Mouse (Mus musculus): ENCODE data around the gene Zfp212. TPM values are rescaled to one million over a fixed set of nuclear protein-coding genes. Genes with fewer than 3 reads are reported as not detected.
"Not testable (repeated sequence)": the region's sequence is repeated elsewhere in the genome, so short reads cannot be mapped to it uniquely, and the experiment has no call there.

The Zfp212 gene
- polyA plus RNA-seq, 1 experiment, result not detected

- peaks cover 3% of the 10 kb centered on the region; the same call in 1 of the 2 replicates for H3K4me1 ChIP-seq (ENCODE audit: control insufficient read depth, insufficient read depth, low read length)
- WGBS, result 88% methylated on average over 3 of the region's 3 CpGs
- no peak overlapping the region for H3K27ac ChIP-seq (ENCODE audit: insufficient read depth, low read depth, low read length)
- no peak overlapping the region for H3K4me3 ChIP-seq (ENCODE audit: insufficient read depth, low read depth, low read length)
- TF ChIP-seq POLR2A (IDR thresholded peaks at IDR 0.05; ENCODE audit: insufficient read depth, low read depth, low read length), result no peak
- TF ChIP-seq CTCF (IDR thresholded peaks at IDR 0.05; ENCODE audit: insufficient read depth, low read depth, low read length), result no peak
Measured at GRCm38 (mm10) chr6:47954425-47954824, 34.1 kb downstream of the Zfp212 start.

GRCm38 (mm10) chr6:47957816-47958215 lies 37.5 kb downstream of the Zfp212 start:
- TF ChIP-seq CTCF (IDR thresholded peaks at IDR 0.05; ENCODE audit: insufficient read depth, low read depth, low read length) (no peak), POLR2A (IDR thresholded peaks at IDR 0.05; ENCODE audit: insufficient read depth, low read depth, low read length) (no peak)
- Histone ChIP-seq H3K4me3 (ENCODE audit: insufficient read depth, low read depth, low read length) (no peak overlapping the region), H3K27ac (ENCODE audit: insufficient read depth, low read depth, low read length) (no peak overlapping the region), H3K4me1 (ENCODE audit: control insufficient read depth, insufficient read depth, low read length) (peaks cover 3% of the 10 kb centered on the region; the same call in 1 of the 2 replicates)

- H3K4me3 ChIP-seq (ENCODE audit: insufficient read depth, low read depth, low read length), result no peak overlapping the region
- peaks cover 2% of the 10 kb centered on the region for H3K4me1 ChIP-seq (ENCODE audit: control insufficient read depth, insufficient read depth, low read length)
- 91% methylated on average over 6 of the region's 6 CpGs for WGBS
- TF ChIP-seq CTCF (IDR thresholded peaks at IDR 0.05; ENCODE audit: insufficient read depth, low read depth, low read length) (no peak), POLR2A (IDR thresholded peaks at IDR 0.05; ENCODE audit: insufficient read depth, low read depth, low read length) (no peak)
- H3K27ac ChIP-seq (ENCODE audit: insufficient read depth, low read depth, low read length), result no peak overlapping the region
Measured at GRCm38 (mm10) chr6:47960685-47961421, 40.6 kb downstream of the Zfp212 start.

- no peaks in the 10 kb centered on the region; the same call in 1 of the 2 replicates for H3K4me1 ChIP-seq (ENCODE audit: control insufficient read depth, insufficient read depth, low read length)
- no peak overlapping the region for H3K27ac ChIP-seq (ENCODE audit: insufficient read depth, low read depth, low read length)
- WGBS, result 69% methylated on average over 7 of the region's 7 CpGs
- H3K4me3 ChIP-seq (ENCODE audit: insufficient read depth, low read depth, low read length), result no peak overlapping the region
- TF ChIP-seq CTCF (IDR thresholded peaks at IDR 0.05; ENCODE audit: insufficient read depth, low read depth, low read length) (no peak), POLR2A (IDR thresholded peaks at IDR 0.05; ENCODE audit: insufficient read depth, low read depth, low read length) (no peak)
Measured at GRCm38 (mm10) chr6:47963051-47963450, 42.8 kb downstream of the Zfp212 start.

- H3K27ac ChIP-seq (ENCODE audit: insufficient read depth, low read depth, low read length); H3K4me1 ChIP-seq (ENCODE audit: control insufficient read depth, insufficient read depth, low read length); H3K4me3 ChIP-seq (ENCODE audit: insufficient read depth, low read depth, low read length): not testable (repeated sequence)
- 81% methylated on average over 1 of the region's 1 CpGs for WGBS
Measured at GRCm38 (mm10) chr6:47968166-47968565, 47.9 kb downstream of the Zfp212 start.

GRCm38 (mm10) chr6:47974599-47974998 lies 54.3 kb downstream of the Zfp212 start:
- TF ChIP-seq POLR2A (IDR thresholded peaks at IDR 0.05; ENCODE audit: insufficient read depth, low read depth, low read length) (no peak), CTCF (IDR thresholded peaks at IDR 0.05; ENCODE audit: insufficient read depth, low read depth, low read length) (no peak)
- Histone ChIP-seq H3K27ac (ENCODE audit: insufficient read depth, low read depth, low read length) (no peak overlapping the region), H3K4me3 (ENCODE audit: insufficient read depth, low read depth, low read length) (no peak overlapping the region), H3K4me1 (ENCODE audit: control insufficient read depth, insufficient read depth, low read length) (no peaks in the 10 kb centered on the region)
- 89% methylated on average over 1 of the region's 1 CpGs for WGBS

- H3K4me1 ChIP-seq (ENCODE audit: control insufficient read depth, insufficient read depth, low read length), result no peaks in the 10 kb centered on the region
- 13% methylated on average over 6 of the region's 6 CpGs for WGBS
- no peak overlapping the region for H3K4me3 ChIP-seq (ENCODE audit: insufficient read depth, low read depth, low read length)
- H3K27ac ChIP-seq (ENCODE audit: insufficient read depth, low read depth, low read length), result no peak overlapping the region
- TF ChIP-seq POLR2A (IDR thresholded peaks at IDR 0.05; ENCODE audit: insufficient read depth, low read depth, low read length) (no peak), CTCF (IDR thresholded peaks at IDR 0.05; ENCODE audit: insufficient read depth, low read depth, low read length) (no peak)
Measured at GRCm38 (mm10) chr6:47978897-47979368, 58.7 kb downstream of the Zfp212 start.

Other genes with a start within 250 kb of the Zfp212 start
- not detected in 2 replicates for gene Pdia4, start 107.0 kb upstream of the Zfp212 start, polyA plus RNA-seq (2012; ENCODE audit: insufficient read depth, insufficient read length, low replicate concordance, missing spikeins)
- gene Zfp786, start 89.6 kb upstream of the Zfp212 start, polyA plus RNA-seq (2012; ENCODE audit: insufficient read depth, insufficient read length, low replicate concordance, missing spikeins), result not detected in 2 replicates
- not detected in 2 replicates for gene Zfp398, start 84.8 kb upstream of the Zfp212 start, polyA plus RNA-seq (2012; ENCODE audit: insufficient read depth, insufficient read length, low replicate concordance, missing spikeins)
- gene Zfp282, start 43.3 kb upstream of the Zfp212 start, polyA plus RNA-seq (2012; ENCODE audit: insufficient read depth, insufficient read length, low replicate concordance, missing spikeins), result not detected in 2 replicates
- gene Zfp956, start 32.9 kb downstream of the Zfp212 start, polyA plus RNA-seq (2012; ENCODE audit: insufficient read depth, insufficient read length, low replicate concordance, missing spikeins), result not detected in 2 replicates
- gene Zfp777, start 128.4 kb downstream of the Zfp212 start, polyA plus RNA-seq (2012; ENCODE audit: insufficient read depth, insufficient read length, low replicate concordance, missing spikeins), result not detected in 2 replicates
- not detected in 2 replicates for gene Zfp746, start 166.1 kb downstream of the Zfp212 start, polyA plus RNA-seq (2012; ENCODE audit: insufficient read depth, insufficient read length, low replicate concordance, missing spikeins)

Measured in olfactory bulb, adult 2 months (tissue).